8 mouse cellular contexts compared by ENCODE assay signal in genomic region chr12:69582216-69582612, GRCm38 (mm10). TPM values are rescaled to one million over a fixed set of nuclear protein-coding genes. Genes with fewer than 3 reads are reported as not detected.
DNase-seq lines count a peak whose midpoint lies in the region; ATAC-seq lines count a peak whose summit lies in the region.

No protein-coding gene starts in this region.

- H3K27me3 ChIP-seq in kidney, embryonic 15.5 days, result no peaks in the 10 kb centered on the region
- no peaks in the 10 kb centered on the region for H3K27me3 ChIP-seq in hindbrain, embryonic 12.5 days
- no peaks in the 10 kb centered on the region for H3K27me3 ChIP-seq in midbrain, embryonic 15.5 days (replicated peaks)

- peak overlapping the region; percentile 73 for H3K4me2 ChIP-seq in kidney, embryonic 15.5 days
- H3K4me2 ChIP-seq in hindbrain, embryonic 12.5 days (replicated peaks), result peak overlapping the region; percentile 63
- peak overlapping the region; percentile 57 for H3K4me2 ChIP-seq in midbrain, embryonic 15.5 days

- peaks cover 56% of the 10 kb centered on the region for H3K36me3 ChIP-seq in kidney, embryonic 15.5 days
- peaks cover 43% of the 10 kb centered on the region for H3K36me3 ChIP-seq in hindbrain, embryonic 12.5 days
- peaks cover 17% of the 10 kb centered on the region for H3K36me3 ChIP-seq in midbrain, embryonic 15.5 days (replicated peaks)

- H3K4me3 ChIP-seq in kidney, embryonic 15.5 days (replicated peaks), result peak overlapping the region; percentile 76
- peak overlapping the region; percentile 81 for H3K4me3 ChIP-seq in hindbrain, embryonic 12.5 days
- peak overlapping the region; percentile 77 for H3K4me3 ChIP-seq in midbrain, embryonic 15.5 days

- H3K9ac ChIP-seq in kidney, embryonic 15.5 days, result peak overlapping the region; percentile 75
- peak overlapping the region; percentile 79 for H3K9ac ChIP-seq in hindbrain, embryonic 12.5 days
- H3K9ac ChIP-seq in midbrain, embryonic 15.5 days, result peak overlapping the region; percentile 84

- no peak for ATAC-seq in kidney, embryonic 15.5 days (replicated peaks; ENCODE audit: low FRiP score)
- ATAC-seq in hindbrain, embryonic 12.5 days (ENCODE audit: low FRiP score), result no peak
- ATAC-seq in midbrain, embryonic 15.5 days (replicated peaks), result no peak; the same call in 1 of the 2 replicates
- no peak for ATAC-seq in monocyte, adult 5-6 weeks (replicated peaks; ENCODE audit: insufficient number of reproducible peaks, low FRiP score, low TSS enrichment, poor library complexity, severe bottlenecking)

- no peak for DNase-seq in kidney, postnatal 25 days
- DNase-seq in adipocyte (ENCODE audit: low spot score), result peak; percentile 27
- no peak for DNase-seq in cerebellum, adult 11 months
- DNase-seq in cerebellum, postnatal 14 days, result no peak

- peak overlapping the region; percentile 69 for H3K27ac ChIP-seq in kidney, embryonic 15.5 days
- H3K27ac ChIP-seq in hindbrain, embryonic 12.5 days, result peak overlapping the region; percentile 71; the same call in 1 of the 2 replicates
- peak overlapping the region; percentile 84 for H3K27ac ChIP-seq in midbrain, embryonic 15.5 days

- peaks cover 15% of the 10 kb centered on the region for H3K4me1 ChIP-seq in kidney, embryonic 15.5 days
- H3K4me1 ChIP-seq in hindbrain, embryonic 12.5 days, result peaks cover 15% of the 10 kb centered on the region; the same call in 1 of the 2 replicates
- peaks cover 22% of the 10 kb centered on the region for H3K4me1 ChIP-seq in midbrain, embryonic 15.5 days

- no peaks in the 10 kb centered on the region for H3K9me3 ChIP-seq in kidney, embryonic 15.5 days (replicated peaks)
- no peaks in the 10 kb centered on the region for H3K9me3 ChIP-seq in hindbrain, embryonic 12.5 days (replicated peaks)
- H3K9me3 ChIP-seq in midbrain, embryonic 15.5 days, result no peaks in the 10 kb centered on the region

- WGBS in kidney, embryonic 15.5 days, result 19% methylated on average over 9 of the region's 9 CpGs
- WGBS in hindbrain, embryonic 12.5 days, result 33% methylated on average over 9 of the region's 9 CpGs
- 33% methylated on average over 9 of the region's 9 CpGs for WGBS in midbrain, embryonic 15.5 days

RNA-seq across cellular contexts. Expression of gene Vcpkmt, which starts 0.6 kb away (rescaled TPM):
- 24.9 and 25.2 TPM in 2 replicates for polyA plus RNA-seq in kidney, embryonic 15.5 days (2015; fragmentation: Nextera tagmentation; extraction: Ambion mirVana)
- 22.1 and 23.0 TPM in 2 replicates for polyA plus RNA-seq in hindbrain, embryonic 12.5 days (2016; fragmentation: Nextera tagmentation; extraction: Ambion mirVana)
- polyA plus RNA-seq in midbrain, embryonic 15.5 days (2015; fragmentation: Nextera tagmentation; extraction: Ambion mirVana), result 27.2 and 28.4 TPM in 2 replicates
- 10.9 to 19.7 TPM (median 14.9 TPM) in 3 replicates for total RNA-seq in monocyte, adult 5-6 weeks (2017)
